Mouse (Mus musculus): ENCODE measurements at regions not wholly inside any gene's neighbourhood (a gene's known extent, or its start where the extent isn't known, plus 50 kb on each side); places are given as distances from the start of the nearest gene placed in this dataset.

GRCm38 (mm10) chr13:47368041-47368823 lies 245.8 kb downstream of the Rnf144b start:
- TF ChIP-seq CTCF (IDR thresholded peaks at IDR 0.05; ENCODE audit: low read depth), result no peak
- TF ChIP-seq EP300 (optimal IDR thresholded peaks at IDR 0.05), result no peak
